Mouse (Mus musculus): ENCODE measurements around the gene Itpr3. TPM values are rescaled to one million over a fixed set of nuclear protein-coding genes. Genes with fewer than 3 reads are reported as not detected.

The Itpr3 gene
- polyA plus RNA-seq, 1 experiment = 12.5 TPM

DNA sequence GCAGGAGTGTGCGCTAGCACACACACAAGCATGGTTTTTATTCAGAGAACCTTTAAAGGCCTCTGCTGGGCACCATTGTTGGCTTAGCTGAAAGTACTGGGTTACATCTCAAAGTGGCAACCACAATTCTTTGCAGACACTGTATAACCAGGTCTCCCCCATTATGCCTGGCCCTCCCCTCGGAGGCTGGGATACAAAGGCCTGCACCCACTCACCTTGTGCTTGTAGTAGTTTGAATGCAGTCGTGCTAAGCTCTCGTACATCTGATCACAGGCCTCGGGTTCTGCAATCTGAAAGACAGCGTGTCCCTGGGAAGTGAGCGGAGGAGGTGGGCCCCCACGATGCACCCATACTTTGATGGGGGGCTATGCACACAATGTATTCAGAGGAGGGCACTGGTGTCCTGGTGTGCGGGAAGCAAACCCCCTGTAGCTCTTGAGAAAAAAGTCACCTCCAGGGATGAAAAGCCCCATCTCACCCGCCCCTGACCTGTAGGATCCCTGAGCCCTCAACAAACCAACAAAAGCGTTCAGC is 68.6 kb downstream of the Itpr3 start:
- no peaks in the 10 kb centered on the region; the same call in 1 of the 2 replicates for H3K4me1 ChIP-seq (ENCODE audit: control insufficient read depth, insufficient read depth, low read length)
- no peak overlapping the region for H3K4me3 ChIP-seq (replicated peaks; ENCODE audit: control insufficient read depth, low read depth, low read length)
- no peak overlapping the region for H3K27ac ChIP-seq (ENCODE audit: control insufficient read depth, insufficient read depth, low read depth, low read length, poor library complexity)
- WGBS = 82% methylated on average over 11 of the region's 11 CpGs
- TF ChIP-seq POLR2A (IDR thresholded peaks at IDR 0.05; ENCODE audit: borderline replicate concordance, control insufficient read depth, low read depth, low read length) (no peak), CTCF (IDR thresholded peaks at IDR 0.05; ENCODE audit: control insufficient read depth, insufficient read depth, low read length) (no peak)

DNA sequence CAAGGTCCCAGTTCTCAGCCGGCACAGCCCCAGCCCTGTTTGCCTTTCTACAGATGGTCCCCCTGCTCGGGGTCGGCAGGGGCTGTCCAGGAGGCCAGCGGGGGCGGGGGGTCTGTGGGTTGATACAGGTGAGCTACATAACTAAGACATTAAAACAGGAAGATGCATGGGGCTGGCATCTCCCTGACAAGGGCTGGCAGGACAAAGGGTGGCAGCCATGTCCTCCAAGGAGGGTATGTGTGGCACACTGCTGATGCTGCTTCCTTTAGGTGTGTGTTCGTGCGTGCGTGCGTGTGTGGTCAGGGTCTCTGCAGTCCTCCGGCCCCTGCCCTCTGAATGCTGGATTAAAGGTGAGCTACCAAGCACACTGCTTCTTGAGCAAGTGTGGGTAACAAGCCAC is 69.9 kb downstream of the Itpr3 start:
- no peaks in the 10 kb centered on the region; the same call in 1 of the 2 replicates for H3K4me1 ChIP-seq (ENCODE audit: control insufficient read depth, insufficient read depth, low read length)
- H3K4me3 ChIP-seq (replicated peaks; ENCODE audit: control insufficient read depth, low read depth, low read length) = no peak overlapping the region
- H3K27ac ChIP-seq (ENCODE audit: control insufficient read depth, insufficient read depth, low read depth, low read length, poor library complexity) = no peak overlapping the region
- 87% methylated on average over 10 of the region's 10 CpGs for WGBS
- no peak for TF ChIP-seq CTCF (IDR thresholded peaks at IDR 0.05; ENCODE audit: control insufficient read depth, insufficient read depth, low read length)
- TF ChIP-seq POLR2A (IDR thresholded peaks at IDR 0.05; ENCODE audit: borderline replicate concordance, control insufficient read depth, low read depth, low read length) = no peak

DNA sequence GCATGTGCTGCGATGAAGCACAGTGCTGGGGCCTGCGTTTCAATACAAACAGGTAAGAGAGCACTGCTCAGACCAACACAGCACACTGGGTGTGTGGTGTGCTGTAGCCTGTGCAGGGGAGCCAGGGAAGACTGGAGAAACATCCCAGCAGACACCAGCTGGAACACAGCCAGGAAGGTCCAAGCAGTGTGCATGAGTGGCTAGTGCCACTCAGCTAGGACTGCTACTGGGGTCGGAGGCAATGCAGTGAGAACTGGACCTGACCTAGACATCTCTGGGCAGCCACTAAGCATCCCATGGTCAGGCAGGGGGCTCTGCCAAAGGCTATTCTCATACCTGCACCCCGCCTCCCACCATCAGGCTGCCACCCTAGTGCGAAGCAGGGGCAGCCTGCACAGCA is 71.1 kb downstream of the Itpr3 start:
- no peak for TF ChIP-seq CTCF (IDR thresholded peaks at IDR 0.05; ENCODE audit: control insufficient read depth, insufficient read depth, low read length)
- TF ChIP-seq POLR2A (IDR thresholded peaks at IDR 0.05; ENCODE audit: borderline replicate concordance, control insufficient read depth, low read depth, low read length) = no peak

DNA sequence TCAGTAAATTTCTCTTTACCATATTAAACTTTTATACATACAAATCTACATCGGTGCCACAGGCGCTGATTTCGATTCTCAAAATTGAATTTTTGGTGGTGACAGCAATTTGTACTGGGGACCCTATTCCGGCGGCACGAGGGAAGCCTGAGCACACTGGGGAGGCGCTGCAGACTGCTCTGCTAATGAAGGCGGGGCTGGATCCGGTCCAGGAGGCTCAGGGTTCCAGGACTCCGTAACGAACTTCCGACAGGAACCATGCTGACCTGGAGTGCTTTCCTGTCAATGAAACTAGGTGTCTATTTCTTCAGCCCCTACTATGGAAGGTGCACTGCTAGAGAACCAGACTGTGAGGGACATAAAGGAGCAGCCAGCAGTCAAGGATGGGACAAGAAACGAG is 72.2 kb downstream of the Itpr3 start:
- no peak overlapping the region for H3K27ac ChIP-seq (ENCODE audit: control insufficient read depth, insufficient read depth, low read depth, low read length, poor library complexity)
- WGBS = 89% methylated on average over 13 of the region's 13 CpGs
- H3K4me1 ChIP-seq (ENCODE audit: control insufficient read depth, insufficient read depth, low read length) = peaks cover 5% of the 10 kb centered on the region; the same call in 1 of the 2 replicates
- H3K4me3 ChIP-seq (replicated peaks; ENCODE audit: control insufficient read depth, low read depth, low read length) = no peak overlapping the region
- TF ChIP-seq CTCF (IDR thresholded peaks at IDR 0.05; ENCODE audit: control insufficient read depth, insufficient read depth, low read length) = no peak
- TF ChIP-seq POLR2A (IDR thresholded peaks at IDR 0.05; ENCODE audit: borderline replicate concordance, control insufficient read depth, low read depth, low read length) = no peak

More for the DNA sequence above, 71.1 kb downstream of the Itpr3 start:
- Histone ChIP-seq H3K27ac (ENCODE audit: control insufficient read depth, insufficient read depth, low read depth, low read length, poor library complexity) (no peak overlapping the region), H3K4me1 (ENCODE audit: control insufficient read depth, insufficient read depth, low read length) (peaks cover under 1% of the 10 kb centered on the region; the same call in 1 of the 2 replicates), H3K4me3 (replicated peaks; ENCODE audit: control insufficient read depth, low read depth, low read length) (no peak overlapping the region)
- WGBS = 89% methylated on average over 5 of the region's 5 CpGs

DNA sequence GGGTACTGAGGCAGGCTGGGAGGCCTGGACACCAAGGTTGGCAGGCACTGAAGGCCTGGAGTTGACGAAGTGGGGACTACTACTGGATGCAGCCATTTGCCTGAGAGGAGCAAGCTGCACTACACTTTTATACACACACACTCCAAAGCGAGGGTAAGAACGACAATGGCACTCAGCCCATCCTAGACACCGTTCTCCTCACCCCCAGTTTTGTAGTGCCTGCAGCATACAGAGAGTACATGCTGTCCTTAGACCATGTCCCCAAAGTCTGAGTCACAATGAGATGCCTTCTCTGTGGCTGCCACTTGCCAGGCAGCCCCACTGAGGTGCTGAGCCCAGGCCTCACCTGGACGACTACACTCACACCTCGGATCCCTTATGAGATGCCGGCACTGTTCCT is 72.7 kb downstream of the Itpr3 start:
- no peak overlapping the region for H3K27ac ChIP-seq (ENCODE audit: control insufficient read depth, insufficient read depth, low read depth, low read length, poor library complexity)
- H3K4me3 ChIP-seq (replicated peaks; ENCODE audit: control insufficient read depth, low read depth, low read length) = no peak overlapping the region
- WGBS = 85% methylated on average over 7 of the region's 7 CpGs
- H3K4me1 ChIP-seq (ENCODE audit: control insufficient read depth, insufficient read depth, low read length) = peaks cover 5% of the 10 kb centered on the region; the same call in 1 of the 2 replicates
- no peak for TF ChIP-seq CTCF (IDR thresholded peaks at IDR 0.05; ENCODE audit: control insufficient read depth, insufficient read depth, low read length)
- TF ChIP-seq POLR2A (IDR thresholded peaks at IDR 0.05; ENCODE audit: borderline replicate concordance, control insufficient read depth, low read depth, low read length) = 0 out of 2 replicates have a peak, but pooled peaks have one; percentile 30

DNA sequence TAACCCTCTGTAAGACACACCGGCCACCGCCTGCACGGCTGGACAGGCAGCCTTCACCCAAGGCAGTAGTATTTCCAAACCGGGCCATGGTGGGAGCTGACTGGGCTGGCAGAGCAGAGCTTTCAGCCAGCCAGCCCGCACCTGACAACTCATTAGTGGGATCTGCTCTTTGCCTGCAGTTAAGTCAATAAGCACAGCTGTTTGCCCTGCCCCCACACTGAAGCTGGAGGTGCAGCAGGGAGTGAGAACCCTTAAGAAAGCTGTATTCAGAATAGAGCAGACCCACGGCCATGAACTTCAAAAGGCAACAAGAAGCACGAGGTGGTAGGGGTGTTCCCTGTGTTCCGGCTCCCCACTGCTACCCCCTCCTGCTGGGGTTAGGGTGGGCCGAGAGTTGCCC is 73.1 kb downstream of the Itpr3 start:
- Histone ChIP-seq H3K4me3 (replicated peaks; ENCODE audit: control insufficient read depth, low read depth, low read length) (no peak overlapping the region), H3K4me1 (ENCODE audit: control insufficient read depth, insufficient read depth, low read length) (peaks cover 5% of the 10 kb centered on the region; the same call in 1 of the 2 replicates), H3K27ac (ENCODE audit: control insufficient read depth, insufficient read depth, low read depth, low read length, poor library complexity) (no peak overlapping the region)
- 70% methylated on average over 9 of the region's 9 CpGs for WGBS
- no peak for TF ChIP-seq CTCF (IDR thresholded peaks at IDR 0.05; ENCODE audit: control insufficient read depth, insufficient read depth, low read length)
- TF ChIP-seq POLR2A (IDR thresholded peaks at IDR 0.05; ENCODE audit: borderline replicate concordance, control insufficient read depth, low read depth, low read length) = no peak

DNA sequence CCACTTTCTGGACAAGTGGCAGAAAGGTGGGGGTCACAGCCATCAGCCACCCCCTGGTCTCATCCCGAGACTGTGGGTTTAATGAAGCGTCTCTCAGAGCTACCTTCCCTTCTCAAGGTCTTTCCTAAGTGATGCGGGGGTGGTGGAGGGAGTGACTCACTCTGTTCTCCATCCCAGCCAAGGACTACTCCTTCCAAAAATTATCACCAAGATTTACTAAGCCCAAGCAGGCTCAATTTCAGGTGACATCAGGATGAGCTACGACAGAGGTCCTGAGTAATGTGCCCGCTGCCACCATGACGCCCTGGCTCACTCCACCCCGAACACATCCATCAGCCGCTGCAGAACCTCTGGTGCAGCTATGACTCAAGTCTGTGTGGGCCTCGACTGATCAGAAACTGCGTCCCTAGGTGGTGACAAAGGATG is 74.1 kb downstream of the Itpr3 start:
- Histone ChIP-seq H3K27ac (ENCODE audit: control insufficient read depth, insufficient read depth, low read depth, low read length, poor library complexity) (no peak overlapping the region), H3K4me1 (ENCODE audit: control insufficient read depth, insufficient read depth, low read length) (peaks cover 5% of the 10 kb centered on the region; the same call in 1 of the 2 replicates), H3K4me3 (replicated peaks; ENCODE audit: control insufficient read depth, low read depth, low read length) (no peak overlapping the region)
- no peak for TF ChIP-seq POLR2A (IDR thresholded peaks at IDR 0.05; ENCODE audit: borderline replicate concordance, control insufficient read depth, low read depth, low read length)
- no peak for TF ChIP-seq CTCF (IDR thresholded peaks at IDR 0.05; ENCODE audit: control insufficient read depth, insufficient read depth, low read length)
- 78% methylated on average over 10 of the region's 10 CpGs for WGBS

DNA sequence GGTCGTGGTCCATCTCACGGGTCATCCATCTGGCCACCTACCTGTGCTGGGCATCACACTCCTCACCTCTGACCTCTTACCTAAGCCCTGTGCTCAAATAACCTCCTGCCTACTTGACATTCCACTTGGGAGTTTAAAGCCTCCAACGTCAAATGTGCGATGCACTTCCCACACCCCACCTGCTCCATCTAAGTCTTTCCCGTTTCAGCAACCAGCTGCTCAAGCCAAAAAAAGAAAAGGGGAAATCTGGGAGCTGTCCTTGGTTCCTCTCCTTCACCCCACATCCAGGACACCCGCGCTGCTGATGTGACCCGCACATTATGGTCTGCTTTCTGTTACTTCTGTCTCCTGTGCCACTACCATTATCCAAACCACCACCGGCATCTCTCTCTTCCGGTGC is 75.1 kb downstream of the Itpr3 start:
- Histone ChIP-seq H3K27ac (ENCODE audit: control insufficient read depth, insufficient read depth, low read depth, low read length, poor library complexity) (no peak overlapping the region), H3K4me1 (ENCODE audit: control insufficient read depth, insufficient read depth, low read length) (peaks cover 5% of the 10 kb centered on the region; the same call in 1 of the 2 replicates), H3K4me3 (replicated peaks; ENCODE audit: control insufficient read depth, low read depth, low read length) (no peak overlapping the region)
- 80% methylated on average over 10 of the region's 10 CpGs for WGBS
- TF ChIP-seq POLR2A (IDR thresholded peaks at IDR 0.05; ENCODE audit: borderline replicate concordance, control insufficient read depth, low read depth, low read length) = no peak
- no peak for TF ChIP-seq CTCF (IDR thresholded peaks at IDR 0.05; ENCODE audit: control insufficient read depth, insufficient read depth, low read length)

All from bone marrow, adult 2 months (tissue).